Mouse (Mus musculus) central nervous system, embryonic 11.5 days (tissue): ENCODE measurements around the gene Ino80. TPM values are rescaled to one million over a fixed set of nuclear protein-coding genes. Genes with fewer than 3 reads are reported as not detected.

Experiments used
- polyA plus RNA-seq: library from polyadenylated mRNA; depleted of rRNA; stranded (reverse); fragments of >200 nt; gene quantifications from 2 replicates; pipeline ENCODE4 v1.2.3, GENCODE M21; 2012; rRNA removed

Gene Ino80
- 14.3 and 15.8 TPM in 2 replicates for polyA plus RNA-seq

GRCm38 (mm10) chr2:119477571-119478396 is at the start of gene Ino80:
Gene Ino80, minus strand, starts transcription at chr2:119477687.

DNA sequence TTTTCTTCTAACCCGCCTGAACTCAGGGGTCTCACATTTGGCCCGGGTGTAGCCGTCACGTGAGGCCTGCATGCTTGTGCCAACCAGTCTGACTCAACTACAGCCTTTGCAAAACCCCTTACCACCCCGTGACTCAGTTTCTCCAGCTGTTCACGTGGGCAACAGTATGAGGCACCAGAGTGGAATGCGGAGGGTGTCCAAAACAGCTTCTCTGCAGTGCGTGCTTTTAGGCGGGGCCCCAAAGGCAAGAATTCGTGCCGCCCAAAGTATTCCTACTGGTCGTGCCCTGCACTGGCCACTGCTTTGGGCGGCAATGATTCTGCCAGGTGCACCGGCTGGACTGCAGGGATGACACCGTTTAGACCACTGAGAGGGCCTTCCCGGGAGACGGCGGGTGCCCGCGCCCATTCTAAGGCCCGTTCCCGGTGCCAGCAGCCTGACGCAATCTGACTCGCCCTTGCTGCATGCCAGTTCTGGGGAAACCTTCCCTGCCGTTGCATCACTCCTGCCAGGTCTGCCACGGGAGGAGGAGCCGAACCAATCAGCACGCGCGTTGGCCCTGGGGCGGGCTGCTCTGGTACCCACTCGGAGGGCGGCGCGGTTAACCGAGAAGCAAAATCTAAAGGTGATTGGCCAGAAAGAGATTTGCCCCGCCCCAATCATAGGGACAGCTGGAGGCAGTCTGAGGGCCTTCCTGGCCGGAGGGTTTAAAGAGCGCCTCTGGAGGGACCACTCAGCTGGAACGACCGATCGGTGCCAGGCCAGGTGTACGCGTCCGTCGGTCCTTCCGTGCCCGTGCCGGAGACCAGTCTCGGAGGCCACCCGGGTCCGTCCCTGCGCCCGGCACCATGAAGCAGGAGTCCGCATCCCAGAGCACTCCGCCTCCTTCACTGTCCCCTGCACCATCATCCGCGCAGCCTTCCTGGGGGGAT is 126.7 kb downstream of the Ino80 start, which contains the start of gene Chac1:
Gene Chac1 (plus strand): TSS at position 675 of the 932 bp plus-strand sequence.

DNA sequence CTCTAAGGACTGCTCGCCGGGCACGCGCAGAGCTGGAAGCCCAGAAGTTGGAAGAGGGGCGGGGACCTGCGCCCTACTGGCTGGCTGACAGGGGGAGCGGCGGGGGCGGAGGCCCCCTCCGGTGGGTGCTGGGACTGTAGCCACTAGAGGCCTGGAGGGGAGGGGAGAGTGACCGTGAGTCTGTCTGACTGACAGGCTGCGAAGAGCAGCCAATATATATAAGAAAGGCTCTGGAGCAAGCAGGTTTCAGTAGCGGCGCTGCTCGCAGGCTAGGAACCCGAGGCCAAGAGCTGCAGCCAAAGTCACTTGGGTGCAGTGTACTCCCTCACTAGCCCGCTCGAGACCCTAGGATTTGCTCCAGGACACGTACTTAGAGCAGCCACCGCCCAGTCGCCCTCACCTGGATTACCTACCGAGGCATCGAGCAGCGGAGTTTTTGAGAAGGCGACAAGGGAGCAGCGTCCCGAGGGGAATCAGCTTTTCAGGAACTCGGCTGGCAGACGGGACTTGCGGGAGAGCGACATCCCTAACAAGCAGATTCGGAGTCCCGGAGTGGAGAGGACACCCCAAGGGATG is 151.8 kb downstream of the Ino80 start, which contains the start of gene Dll4:
Gene Dll4 (plus strand): TSS at position 217 of the 576 bp plus-strand sequence.

Other genes with a start within 250 kb of the Ino80 start
- gene Ppp1r14d, start 247.8 kb downstream of the Ino80 start, polyA plus RNA-seq, result 0.06 TPM in 1 of 2 replicates, not detected in the other
- gene Spint1, start 240.3 kb downstream of the Ino80 start, polyA plus RNA-seq, result 1.6 and 2.7 TPM in 2 replicates
- 0.98 and 1.7 TPM in 2 replicates for gene Rhov, start 206.4 kb downstream of the Ino80 start, polyA plus RNA-seq
- gene Vps18, start 188.9 kb downstream of the Ino80 start, polyA plus RNA-seq, result 14.3 and 16.2 TPM in 2 replicates
- 4.0 and 5.0 TPM in 2 replicates for gene Dll4, start 151.9 kb downstream of the Ino80 start, polyA plus RNA-seq
- 0.59 and 1.0 TPM in 2 replicates for gene Chac1, start 126.5 kb downstream of the Ino80 start, polyA plus RNA-seq
- gene Exd1, start 69.9 kb upstream of the Ino80 start, polyA plus RNA-seq, result 0.30 and 0.52 TPM in 2 replicates
- 34.1 and 56.9 TPM in 2 replicates for gene Chp1, start 70.0 kb upstream of the Ino80 start, polyA plus RNA-seq
- gene Nusap1, start 140.6 kb upstream of the Ino80 start, polyA plus RNA-seq, result 52.0 and 67.8 TPM in 2 replicates
- 25.5 and 26.4 TPM in 2 replicates for gene Oip5, start 140.8 kb upstream of the Ino80 start, polyA plus RNA-seq
- 19.5 and 19.8 TPM in 2 replicates for gene Ndufaf1, start 185.1 kb upstream of the Ino80 start, polyA plus RNA-seq
- 43.9 and 53.1 TPM in 2 replicates for gene Rtf1, start 197.4 kb upstream of the Ino80 start, polyA plus RNA-seq